Mouse (Mus musculus): ENCODE data around the gene Efna3. TPM values are rescaled to one million over a fixed set of nuclear protein-coding genes. Genes with fewer than 3 reads are reported as not detected.

The Efna3 gene
- not detected in 4 replicates for total RNA-seq (2023)

GRCm38 (mm10) chr3:89322514-89323165 is at the start of gene Efna3:
TSS of gene Efna3 (minus strand) at chr3:89322965.

DNA sequence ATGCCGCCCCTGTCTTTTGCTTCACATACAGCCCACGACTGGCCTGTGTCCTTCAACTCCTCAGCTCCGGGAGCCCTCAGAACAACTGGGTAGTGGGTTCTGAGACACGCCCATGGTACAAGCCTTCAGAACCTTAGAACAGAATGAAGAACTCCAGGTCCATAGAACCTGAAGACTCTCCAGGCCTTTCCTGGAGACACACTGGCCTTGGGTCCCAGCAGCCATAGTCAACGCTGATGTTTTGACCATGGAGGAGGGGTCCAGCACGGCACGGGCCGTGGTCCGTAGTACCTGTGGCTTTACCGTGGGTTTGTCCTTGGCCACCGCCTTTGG is 42.4 kb upstream of the Efna3 start, which contains the start of gene Dcst1:
Dcst1 (minus strand) TSS at position 101 of the 333 bp plus-strand sequence.

DNA sequence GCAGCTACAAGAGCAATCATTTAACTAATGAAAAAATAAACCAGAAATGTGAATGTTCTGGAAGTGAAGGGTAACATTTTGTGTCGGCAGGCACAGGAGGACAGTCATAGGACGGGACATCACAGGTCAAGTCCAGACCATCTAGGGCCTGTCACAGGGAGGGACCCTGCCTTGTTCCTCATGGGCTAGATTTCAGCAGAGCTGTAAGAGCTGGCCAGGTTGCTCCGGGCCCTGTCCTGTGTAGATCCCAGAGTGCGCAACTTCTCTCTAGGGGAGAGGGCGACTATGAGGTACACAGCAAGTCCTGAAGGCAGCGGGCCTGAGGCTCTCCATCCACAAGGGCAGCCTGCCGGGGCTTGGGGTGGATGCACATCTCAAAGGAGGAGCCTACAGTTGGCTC is 38.9 kb upstream of the Efna3 start, which contains the start of gene Dcst2:
Dcst2 (plus strand) TSS at position 301 of the 400 bp plus-strand sequence.

DNA sequence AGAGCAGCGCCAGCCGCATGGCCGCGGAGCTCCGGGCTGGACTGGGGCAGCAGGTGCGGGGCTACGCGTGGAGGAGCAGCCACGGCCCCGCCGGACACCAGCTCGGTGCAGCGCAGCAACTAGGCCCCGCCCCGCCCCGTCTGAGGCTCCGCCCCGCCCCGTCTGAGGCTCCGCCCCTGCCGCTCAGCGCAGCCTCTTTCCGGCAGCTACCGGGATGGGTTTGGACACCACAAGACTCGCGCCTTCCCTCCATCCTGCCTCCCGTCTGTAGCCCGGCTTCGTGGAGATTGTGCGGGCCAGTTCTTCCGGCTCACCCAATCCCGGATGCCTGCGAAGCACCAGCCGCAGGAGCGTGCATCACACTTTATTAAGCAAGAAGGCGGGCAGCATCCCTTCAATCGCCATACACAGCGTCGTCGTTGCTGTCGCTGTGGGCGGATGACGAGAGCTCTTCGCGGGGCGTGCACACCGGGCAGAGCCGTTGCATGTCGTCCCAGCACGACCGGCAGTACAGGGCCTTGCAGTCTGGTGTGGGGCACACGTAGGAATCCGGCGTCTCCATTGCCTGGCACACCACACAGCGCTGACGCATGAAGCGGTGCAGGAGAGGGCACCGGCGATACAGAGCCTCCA is 27.2 kb upstream of the Efna3 start, which contains the start of gene Adam15:
Adam15 (minus strand) TSS at position 128 of the 633 bp plus-strand sequence.

DNA sequence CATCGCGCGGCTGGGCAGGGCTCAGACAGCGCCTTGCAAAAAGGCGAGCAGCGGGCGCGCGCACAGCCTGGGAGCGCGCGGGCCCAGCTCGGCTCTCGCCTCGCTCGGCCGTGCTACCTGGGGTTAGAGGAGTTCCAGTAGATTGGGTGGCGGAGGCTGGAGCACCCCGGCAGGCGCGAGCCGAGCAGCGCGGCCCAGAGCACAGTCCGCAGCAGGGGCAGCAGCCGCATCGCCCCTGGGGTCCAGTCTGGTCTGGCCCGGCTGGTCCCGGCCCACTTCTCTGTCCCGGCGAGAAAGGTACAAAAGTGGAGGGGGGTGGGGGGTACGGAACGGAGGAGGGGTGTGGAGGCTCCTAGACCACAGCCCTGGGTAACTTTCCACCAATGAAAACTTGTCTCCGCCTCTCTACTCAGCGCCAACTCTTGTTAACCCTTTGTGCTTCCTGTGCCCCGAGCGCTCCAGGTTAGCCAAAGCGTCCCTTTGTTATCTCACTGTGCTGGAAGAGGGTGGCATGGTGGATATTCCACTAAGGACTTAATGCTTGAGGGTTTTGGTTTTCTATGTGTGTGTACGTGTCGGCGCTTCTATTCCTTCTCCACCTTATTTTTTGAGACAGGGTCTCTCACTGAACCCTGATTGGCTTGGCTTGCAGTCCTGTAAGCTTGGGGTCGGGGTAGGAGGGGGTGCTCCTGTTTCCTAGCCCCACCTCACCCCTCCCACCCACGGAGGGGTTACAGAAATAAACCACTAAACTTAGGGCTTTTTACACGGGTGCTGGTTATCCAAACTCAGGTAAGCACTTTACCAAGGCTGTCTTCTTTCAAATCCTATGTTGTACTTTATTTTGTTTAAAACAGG is 15.2 kb upstream of the Efna3 start, which contains the start of gene Efna4:
Efna4 (minus strand) TSS at position 308 of the 858 bp plus-strand sequence.

GRCm38 (mm10) chr3:89280606-89281511 is 41.9 kb downstream of the Efna3 start, which contains the start of gene Efna1:
TSS of gene Efna1 (minus strand) at chr3:89281142.

DNA sequence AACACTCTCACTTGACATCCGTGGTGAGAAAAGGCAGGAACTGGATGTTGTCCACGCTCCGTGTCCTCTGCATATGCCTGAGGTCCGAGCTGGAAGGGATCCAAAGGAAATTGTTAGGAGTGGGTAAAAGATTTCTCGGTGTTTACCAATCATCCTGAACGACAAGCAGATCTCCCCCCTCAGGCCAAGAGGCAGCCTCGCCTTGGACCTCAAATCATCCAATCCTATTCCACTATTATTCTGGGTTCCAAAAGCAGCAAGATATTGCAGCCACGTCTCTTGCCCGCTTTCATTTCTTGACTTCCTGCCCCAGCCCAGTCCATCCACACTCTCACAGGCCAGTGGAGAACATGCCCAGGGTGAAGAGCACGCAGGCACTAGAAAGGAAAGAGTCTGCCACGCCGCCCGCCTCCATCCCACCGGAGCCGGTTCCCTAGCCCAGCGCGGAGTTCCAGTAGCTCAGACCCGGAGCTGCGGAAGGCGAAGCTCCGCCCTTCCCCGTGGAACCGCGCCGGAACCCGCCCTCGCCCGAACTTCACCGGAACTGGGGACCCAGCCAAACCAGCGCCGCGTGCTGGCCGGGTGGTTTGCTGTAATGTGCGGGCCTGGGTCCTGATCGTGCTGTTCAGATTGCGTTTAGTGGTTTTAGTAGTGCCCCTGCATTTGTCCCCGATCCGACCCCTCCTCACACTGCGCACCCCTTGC is 52.6 kb downstream of the Efna3 start, which contains the start of gene Slc50a1:
Slc50a1 (minus strand) TSS at position 520 of the 705 bp plus-strand sequence.

Other genes starting within 250 kb of the Efna3 start
- gene Rusc1, start 229.7 kb downstream of the Efna3 start, total RNA-seq (2023): 53.5 to 67.5 TPM (median 58.6 TPM) in 4 replicates
- not detected in 4 replicates for gene Gm43738, start 221.9 kb downstream of the Efna3 start, total RNA-seq (2023)
- 17.6 to 21.4 TPM (median 20.3 TPM) in 4 replicates for gene Fdps, start 221.0 kb downstream of the Efna3 start, total RNA-seq (2023)
- not detected in 4 replicates for gene Pklr, start 186.8 kb downstream of the Efna3 start, total RNA-seq (2023)
- gene Hcn3, start 162.8 kb downstream of the Efna3 start, total RNA-seq (2023): 2.2 to 5.3 TPM (median 5.1 TPM) in 4 replicates
- gene Clk2, start 158.2 kb downstream of the Efna3 start, total RNA-seq (2023): 144 to 159 TPM (median 155 TPM) in 4 replicates
- 109 to 121 TPM (median 115 TPM) in 4 replicates for gene Scamp3, start 145.5 kb downstream of the Efna3 start, total RNA-seq (2023)
- 12.9 to 24.4 TPM (median 20.3 TPM) in 4 replicates for gene Fam189b, start 139.8 kb downstream of the Efna3 start, total RNA-seq (2023)
- 79.6 to 102 TPM (median 97.6 TPM) in 4 replicates for gene Gba, start 120.0 kb downstream of the Efna3 start, total RNA-seq (2023)
- gene Thbs3, start 107.8 kb downstream of the Efna3 start, total RNA-seq (2023): 8.6 to 13.2 TPM (median 9.9 TPM) in 4 replicates
- 227 to 250 TPM (median 239 TPM) in 4 replicates for gene Mtx1, start 95.9 kb downstream of the Efna3 start, total RNA-seq (2023)
- 1.4 to 3.6 TPM (median 1.6 TPM) in 4 replicates for gene Muc1, start 93.9 kb downstream of the Efna3 start, total RNA-seq (2023)
- 88.4 to 116 TPM (median 101 TPM) in 4 replicates for gene Krtcap2, start 77.0 kb downstream of the Efna3 start, total RNA-seq (2023)
- gene Trim46, start 76.7 kb downstream of the Efna3 start, total RNA-seq (2023): 2.1 to 5.6 TPM (median 3.3 TPM) in 4 replicates
- gene Dpm3, start 63.6 kb downstream of the Efna3 start, total RNA-seq (2023): 64.0 to 79.9 TPM (median 68.1 TPM) in 4 replicates
- gene Slc50a1, start 52.4 kb downstream of the Efna3 start, total RNA-seq (2023): 140 to 170 TPM (median 145 TPM) in 4 replicates
- gene Efna1, start 41.8 kb downstream of the Efna3 start, total RNA-seq (2023): 1.0 to 1.8 TPM (median 1.1 TPM) in 4 replicates
- gene Efna4, start 15.1 kb upstream of the Efna3 start, total RNA-seq (2023): 0.36 TPM in 1 of 4 replicates, not detected in the others
- gene Adam15, start 27.0 kb upstream of the Efna3 start, total RNA-seq (2023): 6.8 to 7.4 TPM (median 7.1 TPM) in 4 replicates
- 0.25 TPM in 1 of 4 replicates, not detected in the others for gene Dcst2, start 39.0 kb upstream of the Efna3 start, total RNA-seq (2023)
- gene Dcst1, start 42.3 kb upstream of the Efna3 start, total RNA-seq (2023): 0.31 to 0.33 TPM in 2 of 4 replicates, not detected in the others
- gene Zbtb7b, start 71.8 kb upstream of the Efna3 start, total RNA-seq (2023): 60.4 to 64.8 TPM (median 62.5 TPM) in 4 replicates
- 0.52 TPM in 1 of 4 replicates, not detected in the others for gene Lenep, start 79.8 kb upstream of the Efna3 start, total RNA-seq (2023)
- gene Flad1, start 88.9 kb upstream of the Efna3 start, total RNA-seq (2023): 31.6 to 44.7 TPM (median 35.1 TPM) in 4 replicates
- gene Cks1b, start 95.4 kb upstream of the Efna3 start, total RNA-seq (2023): 3.8 to 6.6 TPM (median 4.5 TPM) in 4 replicates
- 88.4 to 93.9 TPM (median 92.1 TPM) in 4 replicates for gene Shc1, start 95.5 kb upstream of the Efna3 start, total RNA-seq (2023)
- gene Pygo2, start 107.2 kb upstream of the Efna3 start, total RNA-seq (2023): 32.0 to 39.9 TPM (median 36.9 TPM) in 4 replicates
- gene Pbxip1, start 113.7 kb upstream of the Efna3 start, total RNA-seq (2023): 124 to 130 TPM (median 128 TPM) in 4 replicates
- 14.3 to 19.8 TPM (median 17.7 TPM) in 4 replicates for gene Pmvk, start 131.6 kb upstream of the Efna3 start, total RNA-seq (2023)
- gene Kcnn3, start 197.2 kb upstream of the Efna3 start, total RNA-seq (2023): not detected in 4 replicates

Data from B cell, adult 62 days (primary cell).